Mouse (Mus musculus): ENCODE measurements around the gene Sdk2.

Sdk2 gene

DNA sequence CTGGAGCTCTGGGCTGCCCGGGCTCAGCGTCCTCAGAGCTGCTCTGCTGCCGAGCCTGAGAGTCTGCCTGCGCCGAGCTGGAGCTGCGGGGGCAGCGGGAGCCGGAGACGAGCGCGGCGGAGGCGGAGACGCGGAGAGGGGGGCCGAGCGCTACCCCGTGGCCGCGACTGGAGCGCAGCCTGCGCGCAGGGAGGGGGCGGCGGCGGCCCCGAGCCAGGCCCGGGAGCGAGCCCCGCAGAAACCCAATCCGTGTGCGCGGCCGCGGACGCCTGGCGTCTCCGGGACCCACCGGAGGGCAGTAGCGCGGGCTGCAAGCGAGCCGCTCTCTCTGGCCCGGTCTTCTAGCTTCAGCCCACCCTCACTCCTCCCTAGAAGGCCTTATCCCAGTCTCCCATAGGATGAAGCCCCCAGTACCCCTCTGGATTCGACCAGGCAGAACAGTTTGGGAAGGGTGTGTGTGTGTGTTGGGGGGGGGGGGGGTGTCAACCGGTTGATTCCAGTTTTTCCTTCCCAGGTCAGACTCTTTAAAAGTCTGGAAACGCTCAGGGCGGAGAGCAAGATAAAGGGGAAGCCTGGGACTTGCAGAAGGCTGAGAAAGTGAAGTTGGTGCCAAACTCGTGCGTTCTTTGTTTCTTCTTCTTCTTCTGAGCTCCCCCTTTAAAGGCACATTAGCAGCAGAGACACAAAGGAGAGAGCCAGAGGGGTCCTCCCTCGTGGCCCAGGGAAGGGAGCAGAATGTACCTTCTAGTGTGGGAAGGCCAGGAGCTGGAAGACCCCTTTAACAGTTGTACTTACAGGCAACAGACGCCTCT lies at the start of gene Sdk2:
Gene Sdk2 (minus strand): TSS at position 96 of the 812 bp plus-strand sequence.
- peak; percentile 70 to 82 for DNase-seq (ENCODE audit: low spot score in 2 of 2)

GRCm38 (mm10) chr11:114115077-114115476 lies 48.2 kb upstream of the Sdk2 start:
- no peak for DNase-seq (ENCODE audit: low spot score in 2 of 2)

- DNase-seq (ENCODE audit: low spot score in 2 of 2) = no peak
These were observed 47.8 kb upstream of the Sdk2 start for GRCm38 (mm10) chr11:114114674-114115073.

GRCm38 (mm10) chr11:114110851-114111250 lies 44.0 kb upstream of the Sdk2 start:
- DNase-seq (ENCODE audit: low spot score in 2 of 2) = no peak

DNA sequence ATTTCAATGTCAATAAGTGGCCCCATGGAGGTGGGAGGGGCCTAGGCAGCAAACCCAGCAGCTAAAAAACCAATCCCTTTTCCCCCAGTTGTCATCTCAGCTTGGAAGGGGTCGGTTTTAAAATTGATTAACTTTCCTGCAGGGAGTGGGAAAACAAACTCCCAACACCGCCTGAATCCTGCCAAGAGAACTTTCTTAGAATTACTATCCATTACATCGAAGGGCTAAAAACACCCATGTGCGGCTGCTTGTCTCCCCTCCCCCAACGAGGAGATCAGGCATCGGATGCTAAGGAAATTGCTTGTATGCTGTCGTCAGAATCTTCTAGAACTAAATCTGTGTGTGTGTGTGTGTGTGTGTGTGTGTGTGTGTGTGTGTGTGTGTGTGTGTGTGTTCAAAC lies 26.8 kb upstream of the Sdk2 start:
- no peak for DNase-seq (ENCODE audit: low spot score in 2 of 2)

DNA sequence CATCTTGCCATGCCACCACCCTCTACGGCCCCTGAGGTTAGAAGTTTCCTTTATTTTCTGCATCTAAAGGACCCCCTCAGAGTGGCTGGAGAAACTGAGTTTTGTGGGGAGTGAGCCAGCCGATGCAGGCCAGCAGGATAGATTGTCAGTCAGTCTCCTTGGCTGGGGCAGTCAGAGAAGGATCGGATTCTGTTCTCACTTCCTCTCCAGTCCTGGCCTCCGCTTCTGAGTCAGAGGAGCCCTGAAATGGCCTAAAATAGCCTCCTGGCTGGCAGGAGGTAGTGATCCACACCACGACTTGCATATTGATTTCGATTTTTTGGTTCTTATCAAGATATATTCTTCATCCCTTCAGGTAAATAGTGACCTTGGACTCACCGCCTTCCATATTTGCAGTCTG lies 26.3 kb upstream of the Sdk2 start:
- DNase-seq (ENCODE audit: low spot score in 2 of 2) = no peak

- no peak for DNase-seq (ENCODE audit: low spot score in 2 of 2)
These were observed 13.8 kb upstream of the Sdk2 start for GRCm38 (mm10) chr11:114080606-114081005.

DNA sequence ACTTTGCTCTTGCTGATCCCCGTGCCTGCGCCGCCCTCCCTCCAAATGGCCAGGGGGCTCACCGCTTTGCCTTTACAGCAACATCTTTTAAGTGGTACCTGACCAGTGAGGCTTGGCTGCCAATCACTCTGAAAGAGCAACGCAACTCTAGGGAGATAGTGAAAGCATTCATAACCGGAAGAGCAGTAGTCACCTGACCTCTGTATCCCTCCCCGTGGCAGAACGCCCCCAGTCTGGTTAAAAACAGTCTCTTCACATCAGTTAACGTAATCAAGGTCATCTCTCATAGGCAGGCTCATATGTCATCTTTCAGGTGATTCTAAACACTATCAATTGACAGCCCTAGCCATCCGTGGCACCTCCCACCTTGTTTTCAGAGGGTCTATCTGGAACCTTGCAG lies 5.8 kb upstream of the Sdk2 start:
- DNase-seq (ENCODE audit: low spot score in 2 of 2) = no peak

GRCm38 (mm10) chr11:114071998-114072397 lies 5.2 kb upstream of the Sdk2 start:
- peak in 1 of 2 experiments; percentile 40 for DNase-seq (ENCODE audit: low spot score in 2 of 2)

- no peak for DNase-seq (ENCODE audit: low spot score in 2 of 2)
These were observed 4.0 kb upstream of the Sdk2 start for GRCm38 (mm10) chr11:114070881-114071280.

- no peak for DNase-seq (ENCODE audit: low spot score in 2 of 2)
These were observed 3.3 kb upstream of the Sdk2 start for GRCm38 (mm10) chr11:114070131-114070530.

GRCm38 (mm10) chr11:114068390-114068789 lies 1.5 kb upstream of the Sdk2 start:
- DNase-seq (ENCODE audit: low spot score in 2 of 2) = peak; percentile 35 to 65

DNA sequence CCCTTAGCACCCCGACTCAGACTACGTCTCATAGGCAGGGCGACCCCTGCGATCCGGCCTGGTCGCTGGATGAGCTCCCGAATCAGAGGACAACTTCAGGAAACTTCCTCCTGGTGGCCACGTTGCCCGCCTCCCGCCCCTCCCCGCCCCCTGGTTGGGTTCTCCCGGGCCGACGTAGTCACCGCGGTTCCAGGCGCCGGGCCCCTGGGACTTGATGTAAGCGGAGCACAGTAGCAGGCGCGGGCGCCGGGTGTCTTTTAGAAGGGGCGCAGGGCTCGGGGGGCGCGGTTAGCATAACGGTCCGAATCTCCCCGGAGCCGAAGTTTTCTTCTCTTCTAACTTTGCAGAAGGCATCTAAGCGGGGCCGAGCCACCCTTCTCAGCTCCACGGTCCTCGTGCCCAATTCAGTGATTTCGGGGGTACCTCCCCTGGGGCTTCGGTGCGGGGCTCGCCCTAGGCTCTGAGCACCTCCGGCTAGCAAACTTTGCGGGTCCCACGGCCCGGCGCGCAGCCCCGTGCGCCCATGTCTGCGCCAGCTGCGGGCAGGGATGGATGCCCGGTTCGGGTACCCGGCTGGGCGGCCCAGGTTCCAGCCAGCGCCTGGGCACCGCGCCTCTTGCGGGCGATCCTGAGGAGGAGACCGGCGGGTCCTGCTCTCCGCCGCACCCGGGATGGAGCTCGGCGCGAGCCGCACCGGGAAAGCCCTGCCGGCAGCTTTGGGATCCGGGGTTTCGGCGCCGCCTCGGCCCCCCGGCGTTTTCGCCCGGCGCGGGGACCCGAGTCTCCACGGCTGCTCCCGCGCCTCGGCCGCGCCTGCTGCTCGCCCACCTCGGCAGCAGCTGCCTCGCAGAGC lies 522 bp downstream of the Sdk2 start:
- peak in 1 of 2 experiments; percentile 27 for DNase-seq (ENCODE audit: low spot score in 2 of 2)

- no peak for DNase-seq (ENCODE audit: low spot score in 2 of 2)
These were observed 1.2 kb downstream of the Sdk2 start for GRCm38 (mm10) chr11:114065596-114065995.

DNA sequence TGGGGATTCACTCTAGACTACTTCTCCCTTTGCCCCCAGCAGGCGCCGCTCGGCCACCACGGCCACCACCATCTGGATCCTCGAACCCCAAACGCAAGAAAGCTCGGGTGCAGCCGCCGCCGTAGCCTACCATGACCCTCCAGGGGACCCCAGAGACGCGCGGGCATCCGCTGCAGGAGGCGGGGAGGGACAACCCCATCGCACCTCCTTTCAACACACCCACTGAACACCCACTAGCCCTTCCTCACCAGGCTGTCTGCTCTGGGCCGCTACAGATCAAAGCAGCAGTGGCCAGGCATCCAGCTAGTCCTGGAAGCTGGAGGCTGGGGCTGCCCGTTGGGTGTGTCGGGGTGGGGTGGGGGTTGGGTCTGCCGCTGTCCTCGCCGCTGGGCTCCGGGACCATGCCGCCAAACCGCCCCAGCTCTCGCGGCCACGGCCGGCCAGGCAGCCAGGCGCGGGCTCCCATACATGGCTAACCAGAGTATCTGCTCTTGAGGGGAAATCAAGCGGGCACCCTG lies 1.9 kb downstream of the Sdk2 start:
- no peak for DNase-seq (ENCODE audit: low spot score in 2 of 2)

GRCm38 (mm10) chr11:114061946-114062345 lies 4.9 kb downstream of the Sdk2 start:
- DNase-seq (ENCODE audit: low spot score in 2 of 2) = no peak

GRCm38 (mm10) chr11:114061265-114061664 lies 5.6 kb downstream of the Sdk2 start:
- DNase-seq (ENCODE audit: low spot score in 2 of 2) = no peak

GRCm38 (mm10) chr11:114056351-114056750 lies 10.5 kb downstream of the Sdk2 start:
- DNase-seq (ENCODE audit: low spot score in 2 of 2) = no peak

- DNase-seq (ENCODE audit: low spot score in 2 of 2) = no peak
These were observed 12.1 kb downstream of the Sdk2 start for GRCm38 (mm10) chr11:114054581-114055315.

- peak in 1 of 2 experiments; percentile 34 for DNase-seq (ENCODE audit: low spot score in 2 of 2)
These were observed 15.5 kb downstream of the Sdk2 start for GRCm38 (mm10) chr11:114051361-114051760.

DNA sequence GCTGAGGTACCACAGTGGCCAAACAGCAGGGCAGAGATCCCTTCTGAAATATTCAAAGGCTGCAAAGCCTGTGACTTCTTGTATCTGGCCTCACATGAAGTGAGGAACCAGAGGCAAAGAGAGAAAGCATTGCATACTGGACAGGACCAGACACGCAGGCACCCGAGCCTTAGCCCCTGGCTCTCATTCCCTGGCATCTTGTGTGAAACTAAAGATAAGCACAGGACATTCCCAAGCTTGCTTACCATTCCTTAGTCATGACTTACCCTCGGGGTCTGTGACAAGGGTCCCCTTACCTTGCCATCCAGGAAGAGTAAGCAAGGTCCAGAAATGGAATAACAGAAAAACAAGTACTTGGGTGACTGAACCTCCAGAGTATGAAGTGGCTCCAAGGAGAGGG lies 16.3 kb downstream of the Sdk2 start:
- no peak for DNase-seq (ENCODE audit: low spot score in 2 of 2)

GRCm38 (mm10) chr11:114047887-114048331 lies 18.9 kb downstream of the Sdk2 start:
- DNase-seq (ENCODE audit: low spot score in 2 of 2) = no peak

Data from frontal cortex, postnatal 10 days (tissue).